Mouse (Mus musculus): ENCODE results near the gene Ubald2.

DNA sequence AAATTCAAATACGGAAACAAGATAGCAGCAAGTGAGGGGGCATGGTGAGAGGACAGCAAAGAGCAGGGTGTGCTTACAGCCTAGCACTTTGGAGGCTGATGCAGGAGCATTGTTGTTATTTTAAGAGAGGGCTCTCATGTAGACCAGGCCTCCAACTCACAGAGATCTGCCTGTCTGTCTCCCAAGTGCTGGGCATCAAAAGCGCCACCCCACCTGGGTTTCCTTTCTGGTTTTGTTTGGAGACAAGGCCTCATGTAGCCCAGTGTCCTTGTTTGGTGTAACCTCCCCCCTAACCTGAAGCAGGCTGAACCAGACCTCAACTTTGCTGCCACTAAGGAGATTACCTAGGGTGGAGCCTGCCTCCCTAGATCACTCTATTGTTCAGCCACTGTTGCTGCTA lies 11.3 kb upstream of the Ubald2 start:
- TF ChIP-seq CTCF (IDR thresholded peaks at IDR 0.05; ENCODE audit: low read depth) (no peak), EP300 (IDR thresholded peaks at IDR 0.05; ENCODE audit: low read depth) (no peak)

All from heart, postnatal 0 days (tissue).